10 mouse cellular contexts compared by ENCODE assay signal in the genomic region with DNA sequence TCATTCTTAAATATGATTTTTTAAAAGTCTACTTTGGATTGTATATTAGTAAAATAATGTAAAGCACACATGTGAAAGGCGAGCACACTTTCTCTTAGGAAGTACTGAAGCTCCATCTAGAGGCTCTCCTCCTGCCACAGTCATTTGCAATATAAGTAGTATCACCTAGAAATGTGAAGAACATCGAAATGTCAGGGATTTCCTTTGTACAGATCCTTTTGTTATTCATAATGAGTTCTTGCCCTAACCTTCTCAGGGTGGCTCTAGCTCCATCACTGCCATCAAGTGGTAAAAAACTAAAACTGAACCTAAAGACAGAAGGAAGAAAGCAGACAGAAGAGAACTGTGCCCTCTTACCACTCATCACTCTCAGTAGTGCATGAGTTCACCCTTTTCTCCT. TPM values are rescaled to one million over a fixed set of nuclear protein-coding genes. Genes with fewer than 3 reads are reported as not detected.
DNase-seq lines count a peak whose midpoint lies in the region; ATAC-seq and TF ChIP-seq lines count a peak whose summit lies in the region.
"Had no signal": no experiment of that assay in that cellular context is flagged by ENCODE, and none has a peak within 500 bp of the region (broad histone marks: within the 10 kb centered on the region; RNA-seq: fewer than 3 reads in every experiment).

No protein-coding gene starts in this region.

- no peaks in the 10 kb centered on the region for H3K9me3 ChIP-seq in forebrain, postnatal 0 days (ENCODE audit: low read length)
- H3K9me3 ChIP-seq: kidney, embryonic 15.5 days had no signal

- peak; percentile 73; the same call in 1 of the 2 replicates for ATAC-seq in forebrain, postnatal 0 days

- H3K4me1 ChIP-seq in forebrain, postnatal 0 days (ENCODE audit: insufficient read depth) = no peaks in the 10 kb centered on the region
- H3K4me1 ChIP-seq: kidney, embryonic 15.5 days had no signal

- no peak overlapping the region for H3K4me2 ChIP-seq in forebrain, postnatal 0 days (ENCODE audit: low read depth)
- H3K4me2 ChIP-seq: kidney, embryonic 15.5 days had no signal

- 42% methylated on average over 2 of the region's 2 CpGs for WGBS in forebrain, postnatal 0 days

- H3K36me3 ChIP-seq in forebrain, postnatal 0 days (ENCODE audit: insufficient read depth) = no peaks in the 10 kb centered on the region
- H3K36me3 ChIP-seq: kidney, embryonic 15.5 days had no signal

- DNase-seq in gastrocnemius, adult 2 months = no peak
- DNase-seq in gastrocnemius, postnatal 10 days = no peak
- peak; percentile 13 for DNase-seq in thymus, postnatal 0 days (ENCODE audit: low spot score)
- no peak for DNase-seq in thymus, postnatal 25 days
- peak; percentile 44 for DNase-seq in forebrain, postnatal 0 days
- peak; percentile 27 for DNase-seq in telencephalon, adult 2 months (ENCODE audit: low read depth, low spot score)
- DNase-seq in thymus, postnatal 10 days (ENCODE audit: low spot score in 2 of 2) = no peak
- no peak for DNase-seq in heart, adult 8-10 months (ENCODE audit: low spot score)
- DNase-seq: thymus, adult 2 months had no signal

- H3K27ac ChIP-seq in gastrocnemius, adult 2 months = no peak overlapping the region
- H3K27ac ChIP-seq in forebrain, postnatal 0 days (ENCODE audit: low read depth, low read length) = no peak overlapping the region
- H3K27ac ChIP-seq: kidney, embryonic 15.5 days had no signal

- intact Hi-C loops in gastrocnemius, adult 2 months (cut with DNase I) = loop anchor here (5.0 kb wide), 1 partner anchor 316 kb away; no protein-coding TSS in a partner anchor

- H3K27me3 ChIP-seq in forebrain, postnatal 0 days (ENCODE audit: insufficient read depth, low read length) = no peaks in the 10 kb centered on the region
- H3K27me3 ChIP-seq: kidney, embryonic 15.5 days had no signal

- H3K4me3 ChIP-seq in gastrocnemius, adult 2 months = no peak overlapping the region
- H3K4me3 ChIP-seq in forebrain, postnatal 0 days (ENCODE audit: low read depth, low read length) = no peak overlapping the region
- H3K4me3 ChIP-seq: kidney, embryonic 15.5 days had no signal

- H3K9ac ChIP-seq in forebrain, postnatal 0 days = no peak overlapping the region
- H3K9ac ChIP-seq: kidney, embryonic 15.5 days had no signal

- peak; percentile 47 for TF ChIP-seq CTCF in gastrocnemius, adult 2 months (IDR thresholded peaks at IDR 0.05)
- TF ChIP-seq CTCF in forebrain, postnatal 0 days (IDR thresholded peaks at IDR 0.05; ENCODE audit: low read depth) = no peak; the same call in none of the 2 replicates

RNA-seq across cellular contexts. Expression of gene Dnajc1, which starts 49.2 kb away (rescaled TPM):
- 10 to 100 TPM; 10.7 to 13.2 TPM for total RNA-seq in gastrocnemius, adult 2 months (2021)
- 10 to 100 TPM; 13.4 to 18.3 TPM for total RNA-seq in gastrocnemius, postnatal 10 days (2021)
- polyA plus RNA-seq in thymus, postnatal 0 days (2015; fragmentation: Nextera tagmentation; extraction: Ambion mirVana) = 47.4 and 51.1 TPM in 2 replicates
- 13.7 and 15.7 TPM in 2 replicates for total RNA-seq in forebrain, postnatal 0 days (2014; rRNA removed)
- 11.4 and 18.7 TPM in 2 replicates for polyA plus RNA-seq in forebrain, postnatal 0 days (2015; fragmentation: Nextera tagmentation; extraction: Ambion mirVana)
- 10 to 100 TPM; 14.1 to 17.2 (median 15.5) TPM for total RNA-seq in heart, adult 8-10 months (2022)

Comparison
In these comparisons a context has a peak if more than half of its experiments do, and no peak if none do; other contexts are left out.
1. DNase-seq: peak in thymus, postnatal 0 days (single experiment), forebrain, postnatal 0 days (single experiment) and telencephalon, adult 2 months (single experiment); none in gastrocnemius, adult 2 months (single experiment), gastrocnemius, postnatal 10 days (single experiment), thymus, postnatal 25 days (single experiment), thymus, postnatal 10 days (0 of 2) and heart, adult 8-10 months (single experiment).